Mouse (Mus musculus) embryo, embryonic 10 days (tissue): ENCODE data around the gene Tmem63b.
A peak's percentile ranks its signal among the peaks of the same experiment; 100 is the strongest.

ENCODE experiments used
- DNase-seq: peaks from one replicate; pipeline ENCODE4 v3.0.0-alpha.2; 2015; ENCODE audit warnings: low spot score

The Tmem63b gene

DNA sequence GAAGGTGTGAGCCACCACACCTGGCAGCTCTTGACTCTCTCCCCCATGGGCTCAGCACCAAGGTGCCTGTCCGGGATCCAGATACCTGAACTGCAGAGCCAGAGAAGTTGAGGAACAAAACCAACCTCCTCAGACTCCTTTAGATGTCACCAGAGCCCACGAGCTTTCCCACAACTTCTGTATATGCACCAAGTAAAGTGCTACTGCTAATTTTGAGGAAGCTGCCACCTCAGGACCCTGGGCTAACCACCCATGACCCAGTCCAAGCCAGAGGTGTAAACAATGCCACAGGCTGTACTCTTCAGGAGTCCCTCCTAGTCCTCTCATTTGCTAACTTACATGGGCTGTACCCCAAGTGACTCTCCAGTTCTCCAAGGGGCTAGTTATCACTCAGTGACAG, 14.1 kb downstream of the Tmem63b start:
- DNase-seq: no peak

GRCm38 (mm10) chr17:45671821-45672220, 14.9 kb downstream of the Tmem63b start:
- DNase-seq: no peak

- DNase-seq: no peak
These were observed 18.7 kb downstream of the Tmem63b start for GRCm38 (mm10) chr17:45667986-45668385.

- no peak for DNase-seq
These were observed 19.2 kb downstream of the Tmem63b start for GRCm38 (mm10) chr17:45667481-45667880.

DNA sequence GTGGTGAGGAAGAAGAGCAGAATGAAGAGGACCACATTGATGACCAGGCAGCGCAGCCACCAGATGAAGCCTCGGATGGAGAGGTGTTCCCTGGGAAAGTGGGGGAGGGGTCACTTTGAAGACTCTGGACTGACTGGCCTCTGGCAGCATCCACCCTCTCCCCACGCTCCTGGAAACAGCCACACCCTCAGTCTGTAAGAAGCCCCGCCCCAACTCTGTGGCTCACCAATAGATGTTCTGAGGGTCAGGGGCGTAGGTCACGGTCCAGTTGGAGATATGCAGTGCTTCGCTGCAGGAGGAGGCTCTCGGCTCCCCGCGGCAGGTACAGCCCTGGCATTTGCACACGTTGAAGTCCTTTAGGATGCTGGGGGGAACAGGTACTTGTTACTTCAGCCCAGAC, 20.6 kb downstream of the Tmem63b start:
- no peak for DNase-seq

DNA sequence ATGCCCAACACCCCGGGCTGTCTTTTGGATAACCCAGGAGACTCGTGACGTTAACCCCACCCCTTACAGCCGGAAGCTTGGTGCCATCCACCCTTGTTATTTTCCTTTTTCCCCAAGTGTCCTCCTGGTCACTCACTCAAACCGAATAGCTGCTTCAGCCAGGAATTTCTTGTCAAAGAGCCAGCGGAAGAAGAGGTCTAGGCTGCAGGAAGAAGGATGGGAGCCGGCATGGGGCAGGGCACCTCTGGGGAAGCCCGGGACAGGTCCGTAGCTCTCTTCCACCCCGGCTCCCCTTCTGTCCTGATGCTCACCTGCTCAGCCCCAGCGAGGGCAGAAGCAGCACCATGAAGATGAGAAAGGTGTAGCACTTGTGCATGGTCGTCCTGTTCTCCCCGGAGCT, 22.1 kb downstream of the Tmem63b start:
- DNase-seq: no peak

- DNase-seq: peak; percentile 88
These were observed 23.4 kb downstream of the Tmem63b start for GRCm38 (mm10) chr17:45663106-45663919.

DNA sequence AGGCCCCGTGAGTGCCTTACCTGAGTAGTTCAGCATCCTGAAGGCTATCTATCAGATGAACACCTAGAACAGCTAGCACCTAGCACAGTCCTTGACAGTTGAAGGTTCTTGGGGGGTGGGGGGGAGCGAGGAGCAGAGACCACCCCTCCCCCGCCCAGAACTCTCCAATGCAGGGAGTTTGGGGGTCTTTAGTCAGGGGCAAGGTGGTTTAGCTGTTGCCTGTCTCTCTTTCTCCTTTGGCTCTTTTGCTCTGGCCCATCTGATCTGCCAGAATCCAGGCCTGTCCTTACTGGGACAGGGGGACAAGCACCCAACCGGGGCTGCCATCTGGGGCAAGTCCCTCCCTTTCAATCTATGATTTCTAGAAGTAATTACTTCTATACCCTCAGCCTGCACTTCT, 27.5 kb downstream of the Tmem63b start, which contains the start of gene Capn11:
Gene Capn11, minus strand, starts transcription at position 101 of the 400 bp plus-strand sequence.
- DNase-seq: no peak

DNA sequence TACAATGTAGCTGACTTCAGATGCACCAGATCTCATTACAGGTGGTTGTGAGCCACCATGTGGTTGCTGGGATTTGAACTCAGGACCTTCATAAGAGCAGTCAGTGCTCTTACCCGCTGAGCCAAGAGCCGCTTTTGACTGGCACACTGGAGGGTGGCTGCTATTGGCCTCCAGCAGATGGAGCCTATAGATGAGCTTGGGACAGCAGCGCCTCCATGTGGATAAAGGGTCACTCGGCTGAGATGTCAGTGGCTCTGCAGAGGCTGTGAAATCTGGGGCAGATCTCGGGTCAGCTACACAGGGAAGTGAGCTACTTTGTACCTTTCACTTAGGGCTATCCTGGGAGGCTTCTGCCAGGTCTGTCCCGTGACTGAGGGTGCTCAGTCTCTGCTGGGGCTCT, 30.9 kb downstream of the Tmem63b start:
- peak; percentile 61 for DNase-seq

GRCm38 (mm10) chr17:45653233-45653632, 33.5 kb downstream of the Tmem63b start:
- DNase-seq: no peak

- DNase-seq: no peak
These were observed 42.5 kb downstream of the Tmem63b start for GRCm38 (mm10) chr17:45644185-45644584.

GRCm38 (mm10) chr17:45642701-45643100, 44.0 kb downstream of the Tmem63b start:
- peak; percentile 82 for DNase-seq

DNA sequence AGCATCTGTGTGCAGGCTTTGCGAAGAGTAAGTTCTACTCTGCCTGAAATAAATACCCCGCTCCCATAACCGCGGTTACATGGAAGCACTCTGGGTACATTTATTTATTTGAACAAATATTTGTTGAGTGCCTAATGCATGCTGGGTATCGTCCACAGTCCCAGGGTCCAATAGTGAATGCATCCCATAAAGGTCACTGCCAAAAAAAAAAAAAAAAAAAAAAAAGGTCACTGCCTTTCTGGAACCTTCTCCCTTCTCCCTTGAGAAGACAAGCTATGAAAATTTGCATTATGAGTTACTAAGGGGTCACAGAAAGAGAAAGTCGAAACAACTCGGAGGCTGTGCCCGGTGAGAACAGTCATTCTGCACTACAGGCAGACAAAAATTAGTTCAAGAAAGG, 44.7 kb downstream of the Tmem63b start:
- DNase-seq: no peak

- no peak for DNase-seq
These were observed 48.0 kb downstream of the Tmem63b start for GRCm38 (mm10) chr17:45638596-45639295.

GRCm38 (mm10) chr17:45634033-45634432, 52.7 kb downstream of the Tmem63b start:
- no peak for DNase-seq

- no peak for DNase-seq
These were observed 54.8 kb downstream of the Tmem63b start for GRCm38 (mm10) chr17:45631940-45632339.

GRCm38 (mm10) chr17:45630992-45631391, 55.7 kb downstream of the Tmem63b start:
- DNase-seq: no peak

- DNase-seq: peak; percentile 86
These were observed 56.6 kb downstream of the Tmem63b start for GRCm38 (mm10) chr17:45629861-45630694.

GRCm38 (mm10) chr17:45628885-45629855, 57.5 kb downstream of the Tmem63b start:
- peak; percentile 25 for DNase-seq

GRCm38 (mm10) chr17:45628160-45628559, 58.5 kb downstream of the Tmem63b start:
- DNase-seq: no peak

GRCm38 (mm10) chr17:45626577-45627134, 60.0 kb downstream of the Tmem63b start:
- DNase-seq: peak; percentile 91
